Mouse (Mus musculus) thymus, postnatal 36 days (tissue): ENCODE results near the gene C87436.

Experiments
- DNase-seq, 2 experiments: peaks; one replicate each; pipeline ENCODE4 v3.0.0; 2022; ENCODE audit warnings: mixed read lengths in 2 of 2

The C87436 gene

DNA sequence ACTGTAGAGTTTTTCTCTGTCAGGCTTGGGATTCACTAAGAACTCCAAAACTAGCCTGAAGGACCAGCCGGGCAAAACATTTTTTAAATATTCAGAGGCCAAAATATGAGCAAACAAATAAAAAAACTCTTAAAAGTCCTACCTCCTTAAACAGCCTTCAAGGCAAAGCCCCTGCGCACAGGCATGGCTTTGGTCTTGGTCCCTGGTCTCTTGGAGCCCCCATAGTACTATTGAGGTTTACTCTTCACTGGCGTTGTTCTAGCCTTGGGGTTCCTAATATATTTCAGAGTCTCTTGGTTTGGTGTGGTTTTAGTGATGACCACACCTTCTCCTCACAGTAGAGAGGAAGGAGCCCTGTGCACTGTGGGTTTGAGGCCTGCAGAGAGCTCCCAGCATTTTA, 6.6 kb upstream of the C87436 start:
- no peak for DNase-seq

DNA sequence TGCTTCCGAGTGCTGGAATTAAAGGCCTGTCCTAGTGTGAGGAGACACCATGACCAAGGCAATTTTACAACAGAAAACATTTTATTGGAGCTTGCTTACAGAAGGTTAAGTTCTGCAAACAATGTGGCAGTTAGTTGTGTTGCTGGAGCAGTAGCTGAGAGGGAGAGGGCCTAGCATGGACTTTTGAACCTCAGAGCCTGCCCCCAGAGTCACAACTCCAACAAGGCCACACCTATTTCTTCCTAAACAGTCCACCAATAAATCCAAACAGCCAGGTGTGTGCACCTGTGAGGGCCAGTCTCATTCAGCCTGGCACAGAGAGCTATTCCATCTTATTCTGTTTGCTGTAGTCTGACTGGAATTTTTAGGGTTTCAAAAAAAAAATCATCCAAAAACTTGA, 4.5 kb upstream of the C87436 start:
- DNase-seq, result no peak

DNA sequence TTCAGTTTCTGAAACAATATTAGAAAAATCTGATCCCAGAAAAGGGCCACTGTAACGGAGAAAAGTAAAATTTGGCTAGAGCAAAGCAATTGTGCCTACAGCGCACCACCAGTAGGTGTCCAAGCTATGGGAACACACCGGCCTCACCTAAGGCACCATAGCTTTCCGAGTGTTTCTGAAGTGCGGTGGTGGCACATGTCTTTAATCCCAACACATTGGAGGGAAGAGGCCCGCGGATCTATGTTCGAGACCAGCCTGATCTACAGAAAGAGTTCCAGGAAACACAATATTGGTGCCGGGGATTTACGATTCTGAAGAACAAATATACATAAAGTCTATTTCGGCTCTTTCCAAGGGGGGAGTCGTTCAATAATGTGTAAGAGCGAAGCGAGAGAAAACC, 463 bp upstream of the C87436 start:
- peak; percentile 57 to 66 for DNase-seq

DNA sequence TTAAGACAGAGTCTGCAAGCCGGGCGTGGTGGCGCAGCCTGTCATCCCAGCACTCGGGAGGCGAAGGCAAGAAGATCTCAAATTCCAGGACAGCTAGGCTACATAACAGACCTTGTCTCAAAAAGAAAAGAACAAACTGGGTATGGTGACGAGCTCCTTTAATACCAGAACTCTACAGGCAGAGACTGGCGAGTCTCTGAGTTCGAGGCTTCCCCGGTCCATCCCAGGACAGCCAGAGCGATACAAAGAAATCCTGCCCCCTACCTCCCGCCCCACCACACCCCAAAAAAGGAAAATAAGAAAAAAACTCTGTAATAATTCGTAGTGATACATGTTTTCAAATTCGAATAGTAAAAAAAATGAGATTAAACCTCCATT, 934 bp downstream of the C87436 start:
- DNase-seq, result no peak

DNA sequence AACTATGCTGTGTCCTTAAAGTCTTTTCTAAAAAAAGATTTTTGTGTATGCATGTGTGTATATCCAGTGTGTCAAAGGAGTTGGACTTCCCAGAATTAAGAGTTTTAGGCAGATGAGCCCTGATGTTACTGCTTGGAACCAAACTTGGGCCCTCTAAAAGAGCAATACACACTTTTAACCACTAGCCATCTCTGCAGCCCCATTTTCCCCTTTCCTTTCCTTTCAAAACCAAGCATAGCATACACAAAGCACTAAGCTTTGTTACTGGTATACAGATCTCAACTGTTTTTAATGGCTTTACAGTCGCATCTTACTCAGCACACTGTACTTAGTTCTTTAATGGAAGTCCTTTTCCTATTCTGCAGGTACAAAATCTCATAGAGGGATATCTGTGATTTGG, 1.4 kb downstream of the C87436 start:
- DNase-seq, result no peak

DNA sequence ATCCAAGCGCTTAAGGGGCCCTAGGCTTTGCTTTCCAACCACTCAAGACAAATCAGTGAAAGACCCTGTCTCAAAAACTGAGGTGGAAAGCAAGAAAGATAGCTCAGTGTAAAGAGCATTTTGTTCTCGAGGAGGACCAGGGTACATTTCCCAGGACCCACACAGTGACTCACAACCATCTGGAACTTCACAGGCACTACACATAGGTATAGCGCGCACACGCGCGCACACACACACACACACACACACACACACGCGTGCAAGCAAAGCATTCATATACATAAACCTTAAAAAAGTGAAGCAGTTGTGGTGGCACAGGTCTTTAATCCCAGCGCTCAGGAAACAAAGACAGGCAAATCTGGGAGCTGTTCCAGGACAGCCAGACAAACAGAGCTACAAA, 3.4 kb downstream of the C87436 start:
- no peak for DNase-seq

DNA sequence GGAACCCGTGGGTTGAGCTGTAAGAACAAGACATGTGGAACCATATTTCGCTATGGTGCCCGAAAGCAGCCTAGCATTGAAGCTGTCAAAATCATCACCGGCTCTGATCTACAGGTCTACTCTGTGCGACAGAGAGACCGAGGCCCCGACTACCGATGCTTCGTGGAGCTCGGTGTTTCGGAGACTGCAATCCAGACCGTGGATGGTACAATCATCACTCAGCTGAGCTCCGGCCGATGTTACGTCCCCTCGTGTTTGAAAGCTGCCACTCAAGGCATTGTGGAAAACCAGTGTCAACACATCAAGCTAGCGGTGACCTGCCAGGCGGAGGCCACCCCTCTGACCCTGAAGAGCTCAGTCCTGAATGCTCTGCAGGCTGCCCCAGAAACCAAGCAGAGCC, 7.4 kb downstream of the C87436 start:
- no peak for DNase-seq

DNA sequence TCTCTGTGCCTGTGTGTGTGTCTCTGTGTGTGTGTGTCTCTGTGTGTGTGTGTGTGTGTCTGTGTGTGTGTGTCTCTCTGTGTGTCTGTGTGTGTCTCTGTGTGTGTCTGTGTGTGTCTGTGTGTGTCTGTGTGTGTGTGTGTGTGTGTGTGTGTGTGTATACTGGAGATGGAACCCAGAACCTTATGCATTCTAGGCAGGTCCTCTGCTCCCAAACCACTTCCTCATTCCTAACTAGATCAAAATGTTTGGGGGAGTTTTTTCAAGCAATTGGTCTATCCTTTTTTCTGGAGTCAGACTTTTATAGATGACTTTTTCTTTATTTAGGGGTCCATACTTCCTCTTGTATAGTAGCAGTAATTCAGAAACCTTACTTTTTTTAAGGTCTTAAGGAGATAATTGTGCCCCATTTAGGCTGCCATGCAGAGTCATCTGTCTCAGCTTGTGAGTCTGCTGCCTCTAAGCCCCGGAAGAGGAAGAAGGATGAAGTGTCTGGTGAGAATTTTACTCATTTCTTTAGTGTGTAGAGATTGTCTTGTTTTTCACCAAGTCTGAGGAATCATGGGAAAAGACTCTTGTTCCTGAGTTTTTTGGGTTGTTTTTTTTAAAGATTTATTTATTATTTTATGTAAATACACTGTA, 8.9 kb downstream of the C87436 start:
- no peak for DNase-seq

DNA sequence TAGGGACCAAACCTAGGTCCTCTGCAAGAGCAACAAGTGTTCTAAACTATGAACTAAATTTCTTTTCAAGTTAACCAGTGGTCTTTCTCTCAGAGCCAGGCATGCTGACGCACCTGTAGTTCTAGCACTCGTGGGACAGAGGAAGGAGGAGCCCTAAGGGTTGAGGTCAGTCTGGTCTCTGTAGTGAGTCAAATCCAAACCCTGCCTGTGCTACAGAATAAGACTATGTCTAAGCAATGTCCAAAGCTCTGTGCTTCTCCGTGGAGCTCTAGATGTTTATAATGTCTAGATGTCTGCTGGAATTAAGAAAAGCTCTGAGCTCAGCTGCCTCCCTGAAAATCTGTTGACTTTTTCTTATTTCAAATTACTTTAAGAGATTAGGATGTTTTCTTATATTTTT, 18.6 kb downstream of the C87436 start:
- DNase-seq, result no peak

DNA sequence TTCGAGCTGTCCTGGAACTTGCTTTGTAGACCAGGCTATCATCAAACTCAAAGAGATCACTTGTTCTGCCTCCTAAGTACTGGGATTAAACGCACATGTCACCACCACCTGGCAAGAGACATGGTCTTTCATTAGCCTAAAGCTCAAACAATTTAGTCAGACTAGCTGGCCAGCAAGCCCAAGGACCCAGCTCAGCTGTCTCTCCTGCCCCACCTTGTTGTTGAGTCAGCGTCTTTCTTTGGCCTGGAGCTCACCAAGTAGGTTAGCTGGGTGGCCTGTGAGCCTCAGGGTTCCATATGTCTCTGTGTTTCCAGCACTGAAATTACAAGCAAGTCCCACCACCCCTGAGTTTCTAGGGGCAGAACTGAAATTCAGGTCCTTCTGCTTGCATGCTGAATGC, 24.9 kb downstream of the C87436 start:
- no peak for DNase-seq

DNA sequence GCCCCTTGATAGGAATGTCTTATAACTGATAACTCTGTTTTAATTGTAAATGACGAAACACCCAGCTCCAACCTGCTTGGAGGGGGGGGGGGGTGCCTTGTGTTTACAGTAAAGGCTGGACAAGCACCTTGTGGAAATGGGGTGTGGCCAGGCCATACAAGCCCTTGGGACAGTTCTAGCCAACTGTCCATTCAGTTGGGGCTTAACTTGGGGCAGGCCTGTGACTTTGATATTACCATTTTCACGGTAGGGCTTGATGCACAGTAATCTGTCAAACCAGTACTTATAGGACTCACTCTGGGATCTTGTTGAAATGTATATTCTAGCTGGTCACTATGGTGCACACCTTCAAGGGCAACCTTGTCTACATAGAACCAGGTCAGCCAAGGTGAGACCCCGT, 33.1 kb downstream of the C87436 start:
- DNase-seq, result no peak

DNA sequence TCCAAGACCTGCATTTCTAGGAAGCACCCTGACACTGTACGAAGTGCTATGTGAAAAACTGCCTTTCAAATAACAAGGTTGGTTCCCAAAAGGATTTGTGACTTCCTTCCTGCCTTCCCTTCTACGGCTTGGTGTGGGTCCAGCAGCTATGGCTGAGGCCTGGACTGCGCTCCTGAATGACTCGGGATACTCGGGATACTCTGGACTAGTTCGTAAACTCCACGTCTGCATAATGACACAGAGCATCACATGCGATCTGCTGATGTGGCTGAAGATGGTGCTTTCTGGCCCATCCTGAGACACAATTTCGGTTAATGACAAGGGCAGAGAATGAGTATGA, 33.6 kb downstream of the C87436 start:
- DNase-seq, result no peak

DNA sequence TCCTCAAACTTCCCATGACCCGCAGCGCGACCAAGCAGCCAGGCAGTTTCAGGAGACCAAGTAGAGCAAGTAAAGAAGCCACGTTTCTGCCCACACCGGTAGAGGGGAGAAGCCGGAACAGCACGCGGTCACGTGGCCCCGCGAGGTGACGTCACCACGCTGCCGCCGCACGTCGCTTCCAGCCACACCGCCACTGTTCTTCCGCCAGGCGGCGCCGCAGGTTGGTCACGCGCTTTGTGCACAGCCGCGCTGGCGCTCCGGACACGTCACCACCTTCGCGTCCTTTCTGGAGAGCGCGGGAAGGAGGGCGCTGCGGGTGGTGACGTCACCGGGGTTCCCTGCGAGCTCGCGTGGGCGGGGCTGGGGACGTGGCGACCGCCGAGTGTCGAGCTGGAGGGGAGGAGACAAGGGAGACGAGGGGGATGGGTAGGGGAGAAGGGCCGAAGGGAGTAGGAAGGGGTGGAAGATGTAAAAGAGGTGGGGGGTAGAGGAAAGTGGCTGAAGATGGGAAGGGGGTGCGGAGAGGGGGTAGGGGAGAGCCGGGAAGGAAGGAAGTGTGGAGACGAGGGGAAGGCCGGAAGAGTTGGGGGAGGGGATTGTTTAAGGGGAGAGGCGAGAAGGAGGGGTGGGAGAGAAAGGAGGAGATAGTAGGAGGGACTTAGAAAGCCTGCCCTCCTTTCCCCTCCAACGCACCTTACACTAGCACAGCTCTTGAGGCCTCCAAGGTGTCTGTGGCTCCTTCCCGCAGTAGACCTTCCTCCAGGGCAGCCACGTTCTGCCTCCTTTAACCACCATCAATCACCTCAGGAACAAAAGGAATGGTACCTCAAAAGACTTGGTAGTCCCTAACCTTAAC, 34.2 kb downstream of the C87436 start:
- DNase-seq, result peak; percentile 100

DNA sequence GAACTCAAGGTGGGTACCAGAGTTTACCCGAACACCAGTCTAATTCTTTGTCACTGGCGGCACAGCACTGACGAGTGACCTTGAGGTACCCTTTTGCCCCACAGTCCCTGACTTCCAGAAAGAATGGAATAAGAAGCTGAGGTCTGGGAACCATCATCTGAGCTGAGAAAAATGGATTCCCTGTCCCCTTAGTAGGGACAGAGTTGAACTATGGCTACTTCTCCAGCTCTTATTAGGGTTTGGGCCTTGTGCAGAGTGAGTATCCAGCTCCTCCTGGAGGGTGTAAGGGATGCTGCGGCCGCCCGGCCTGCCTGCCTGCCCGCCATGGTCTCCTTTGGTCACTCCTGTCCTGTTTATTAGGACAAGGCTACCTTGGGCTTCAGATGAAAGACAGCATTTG, 34.9 kb downstream of the C87436 start:
- DNase-seq, result peak in 1 of 2 experiments; percentile 46

DNA sequence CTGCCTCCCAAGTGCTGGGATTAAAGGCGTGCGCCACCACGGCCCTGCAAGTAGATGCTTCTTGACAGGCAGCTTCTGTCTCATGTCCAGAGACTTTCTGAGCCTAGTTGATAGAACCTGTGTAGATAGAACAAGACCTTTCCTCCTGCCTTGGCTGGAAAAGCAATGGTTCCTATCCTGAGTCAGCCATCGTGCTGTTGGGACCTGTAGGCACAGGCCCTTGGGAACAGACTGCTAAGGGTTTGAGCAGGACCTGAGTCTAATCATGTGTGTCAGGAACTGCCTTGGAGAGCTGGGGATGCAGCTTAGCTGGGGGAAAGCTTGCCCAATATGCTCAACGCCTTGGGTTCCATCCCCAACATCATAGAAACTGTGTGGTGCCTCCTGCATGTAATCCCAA, 35.9 kb downstream of the C87436 start:
- no peak for DNase-seq

DNA sequence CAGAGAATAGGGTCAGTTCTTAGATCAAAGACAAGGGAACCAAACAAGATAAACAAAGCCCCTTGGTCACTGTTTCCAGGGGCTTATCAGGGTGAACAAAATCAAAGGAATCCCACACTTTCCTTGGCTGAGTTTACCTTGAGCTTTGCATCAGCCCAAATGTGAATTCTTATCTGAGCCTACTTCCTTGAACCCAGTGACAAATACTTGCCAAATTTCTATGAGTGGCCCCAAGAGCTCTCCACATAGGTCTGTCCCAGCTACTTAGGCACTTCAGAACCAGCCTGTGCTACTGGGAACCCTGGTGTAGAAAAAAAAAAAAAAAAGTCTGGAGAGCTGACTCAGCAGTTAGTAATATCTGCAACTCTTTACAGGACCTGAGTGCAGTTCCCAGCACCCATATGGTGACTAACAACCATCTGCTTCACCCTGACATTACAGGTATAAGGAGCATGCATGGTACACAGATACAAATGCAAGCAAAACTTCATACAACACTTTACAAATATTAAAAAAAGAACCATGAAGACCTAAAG, 36.5 kb downstream of the C87436 start:
- DNase-seq, result no peak

DNA sequence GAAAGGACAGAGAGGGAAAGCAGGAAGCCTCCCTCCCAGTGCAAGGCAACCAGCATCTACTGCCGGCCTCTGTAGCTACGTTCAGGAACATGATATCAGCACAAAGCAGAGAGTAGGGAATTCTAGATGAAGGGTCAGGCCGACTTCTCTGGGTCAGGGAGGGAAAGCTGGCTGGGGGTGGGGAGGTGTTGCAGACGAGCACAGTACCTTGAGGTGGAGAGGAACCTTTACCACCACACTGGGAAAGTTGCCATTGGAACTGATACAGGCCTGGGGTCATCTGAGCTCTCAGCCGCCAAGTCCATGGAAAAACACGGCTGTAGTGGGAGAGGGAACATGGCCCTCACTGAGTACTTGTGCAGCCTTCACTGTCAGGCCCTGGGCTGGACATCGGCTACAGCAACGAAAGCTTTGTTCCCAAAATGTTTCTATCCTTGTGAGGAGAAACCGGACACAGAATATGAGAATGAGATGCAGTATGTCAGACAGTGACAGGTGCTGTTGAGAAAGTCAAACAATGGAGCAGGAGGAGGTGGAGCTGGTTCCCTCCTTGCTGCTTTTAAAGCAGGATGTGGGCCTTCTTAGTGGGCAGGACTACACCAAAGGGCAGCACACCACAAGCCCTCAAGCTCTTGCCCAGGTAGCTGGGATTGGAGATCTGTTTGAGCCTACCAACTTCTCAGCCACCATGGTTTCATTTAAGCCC, 37.4 kb downstream of the C87436 start:
- DNase-seq, result no peak

DNA sequence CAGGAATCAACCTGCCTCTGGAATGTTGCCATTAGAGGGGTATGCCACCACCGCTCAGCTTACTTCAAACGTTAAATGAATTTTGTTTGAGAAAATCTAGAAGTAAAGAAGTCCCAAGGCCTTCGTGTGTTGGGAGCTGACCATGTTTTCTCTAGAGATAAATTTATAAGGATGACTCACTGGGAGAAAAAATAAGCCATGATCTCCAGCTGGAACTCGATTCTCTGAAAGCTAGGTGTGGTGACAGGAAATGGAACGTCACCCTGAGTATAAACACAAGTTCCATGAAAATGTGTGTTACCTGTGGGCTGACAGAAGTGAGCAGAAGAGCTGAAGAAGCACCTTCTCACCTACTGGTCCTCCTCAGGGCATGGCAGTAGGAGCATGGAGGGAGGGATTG, 38.8 kb downstream of the C87436 start:
- no peak for DNase-seq

DNA sequence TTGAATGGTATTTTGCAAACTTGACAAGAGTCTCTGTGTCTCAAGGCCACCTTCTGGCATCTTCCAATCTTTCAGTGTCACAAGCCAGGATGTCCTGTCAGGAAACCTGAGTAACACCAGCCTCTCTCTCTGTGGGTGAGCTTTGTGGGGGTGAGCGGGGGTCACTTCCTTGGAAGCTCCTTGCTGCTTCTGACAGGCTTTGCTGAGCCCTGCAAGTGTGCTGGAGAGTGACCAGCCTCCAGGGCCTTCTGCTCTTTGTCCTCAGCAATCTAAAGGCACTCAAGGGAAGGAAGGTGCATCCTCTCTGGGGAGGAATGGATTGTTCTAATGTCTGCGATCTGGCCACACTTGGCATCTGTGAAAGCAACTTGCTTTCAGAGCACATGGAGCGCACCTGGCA, 41.1 kb downstream of the C87436 start:
- DNase-seq, result no peak

DNA sequence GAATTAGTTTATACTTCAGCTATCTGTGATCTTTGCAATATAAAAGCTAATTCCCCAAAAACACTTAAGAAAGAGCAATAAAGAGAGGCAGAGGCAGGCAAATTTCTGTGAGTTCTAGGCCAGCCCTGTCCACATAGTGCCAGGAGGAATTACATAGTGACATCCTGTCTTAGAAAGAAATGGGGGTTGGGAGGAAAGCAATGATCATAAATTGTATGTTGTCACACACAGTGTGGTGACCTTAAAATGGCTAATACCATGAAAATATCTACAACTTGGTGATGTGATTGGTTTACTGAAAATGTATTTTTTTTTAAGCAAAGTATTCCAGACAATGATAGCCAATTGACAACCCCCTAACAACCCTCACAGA, 41.6 kb downstream of the C87436 start:
- DNase-seq, result no peak

DNA sequence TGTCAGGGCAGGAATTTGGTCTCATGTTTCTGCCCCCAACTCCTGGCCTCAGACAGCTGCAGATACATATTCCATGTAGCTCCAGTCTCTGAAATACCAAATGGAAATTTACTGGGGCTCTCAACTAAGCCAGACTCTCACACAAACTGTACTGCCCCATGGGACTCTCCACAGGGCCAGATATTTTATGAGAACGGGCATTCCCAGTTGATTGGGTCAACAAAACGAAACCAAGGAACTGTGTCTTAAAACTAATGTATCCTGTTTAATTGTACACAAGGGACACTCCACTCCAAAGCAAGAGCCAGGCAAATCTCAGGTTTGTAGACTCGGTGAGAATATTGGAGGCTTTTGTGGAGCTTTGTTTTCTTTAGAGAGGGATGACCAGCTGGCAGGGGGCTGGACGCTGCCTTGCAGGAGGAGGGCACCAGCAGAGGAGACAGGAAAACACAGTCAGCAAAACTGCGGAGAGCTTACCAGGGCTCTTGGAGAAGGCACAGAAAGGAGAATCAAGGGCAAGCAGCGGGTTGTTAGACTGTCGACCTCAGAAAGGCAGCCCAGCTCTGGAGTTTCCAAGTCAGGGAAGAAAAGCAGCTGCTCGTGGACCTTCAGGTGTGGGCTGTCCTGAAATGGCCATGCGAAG, 42.1 kb downstream of the C87436 start:
- no peak for DNase-seq

DNA sequence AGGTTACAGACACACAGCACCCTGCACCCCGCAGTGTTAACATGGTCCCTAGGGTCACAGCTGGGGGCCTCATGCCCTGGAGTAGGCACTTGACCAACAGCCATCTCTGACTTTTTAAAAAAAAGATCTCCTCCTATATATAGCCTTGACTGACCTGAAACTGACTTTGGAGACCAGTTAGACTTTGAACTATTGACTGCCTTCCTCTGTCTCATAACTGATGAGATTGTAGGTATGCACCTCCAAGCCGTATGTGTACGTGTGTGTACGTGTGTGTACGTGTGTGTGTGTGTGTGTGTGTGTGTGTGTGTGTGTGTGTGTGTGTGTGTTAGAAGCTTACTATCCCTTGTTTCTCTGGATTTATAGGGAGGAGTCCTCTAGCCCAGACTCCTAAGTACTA, 43.7 kb downstream of the C87436 start:
- DNase-seq, result no peak

DNA sequence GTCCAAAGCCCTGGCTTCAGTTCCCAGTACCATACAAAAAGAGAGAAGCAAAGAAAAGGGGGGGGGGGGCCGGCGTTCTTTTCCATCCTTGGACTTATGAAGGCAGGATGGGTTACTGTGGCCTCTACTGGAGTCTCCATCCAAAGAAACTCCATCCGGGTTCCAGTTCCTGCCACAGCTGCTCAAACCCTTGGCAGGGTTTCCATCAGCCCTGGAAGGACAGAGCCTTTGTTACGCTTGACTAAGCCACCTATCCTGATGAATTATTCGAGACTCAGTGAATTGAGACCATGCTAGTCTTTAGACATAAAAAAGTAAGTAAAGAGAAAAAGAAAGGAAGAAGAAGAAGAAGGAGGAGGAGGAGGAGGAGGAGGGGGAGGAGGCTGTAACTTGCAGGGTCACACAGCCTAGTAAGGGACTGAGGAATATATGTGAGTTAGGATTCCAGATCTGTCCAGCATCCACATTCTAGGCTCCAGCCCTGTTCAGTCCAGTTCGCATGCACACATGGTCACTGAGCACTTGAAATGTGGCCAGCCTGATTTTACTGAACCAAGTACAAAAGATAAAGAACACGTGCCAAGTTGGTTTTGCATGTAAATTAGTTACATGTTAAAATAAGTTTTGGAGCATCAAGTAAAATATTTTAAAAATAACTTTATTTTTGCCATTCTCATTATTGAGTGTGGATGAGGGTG, 47.9 kb downstream of the C87436 start:
- DNase-seq, result no peak
